Mouse (Mus musculus): ENCODE results near the gene Iqgap2. TPM values are rescaled to one million over a fixed set of nuclear protein-coding genes. Genes with fewer than 3 reads are reported as not detected.

Gene Iqgap2
- polyA plus RNA-seq, 1 experiment from 2014 or later = 25.3 TPM

DNA sequence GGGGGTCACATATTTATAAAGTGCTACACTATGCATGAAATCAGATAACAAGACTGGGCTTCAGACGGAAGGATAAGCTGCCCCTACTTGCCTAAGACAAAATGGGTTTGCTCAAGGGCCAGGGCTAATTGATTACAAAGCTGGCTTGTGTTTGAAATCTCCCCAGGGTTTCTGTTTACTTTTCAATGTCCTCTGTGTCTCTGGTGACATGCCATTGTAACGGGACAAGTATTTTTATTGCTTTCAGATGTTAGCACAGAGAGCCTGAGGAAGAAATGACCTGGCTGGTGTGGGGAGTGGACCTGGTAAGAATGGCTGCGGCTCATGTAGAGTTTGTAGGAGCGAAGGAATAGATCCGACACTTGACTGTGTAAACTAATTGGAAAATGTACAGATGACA is 41.3 kb downstream of the Iqgap2 start:
- no peak for ATAC-seq (ENCODE audit: insufficient number of reproducible peaks, insufficient read depth, low FRiP score, low read depth)
- Histone ChIP-seq H3K4me3 (ENCODE audit: low read depth, low read length) (no peak overlapping the region), H3K4me1 (ENCODE audit: control insufficient read depth, insufficient read depth, low read length) (peaks cover 5% of the 10 kb centered on the region; the same call in 1 of the 2 replicates), H3K36me3 (ENCODE audit: control insufficient read depth, insufficient read depth, low read length) (no peaks in the 10 kb centered on the region), H3K9me3 (ENCODE audit: control insufficient read depth, low read depth, low read length) (no peaks in the 10 kb centered on the region), H3K27ac (ENCODE audit: low read length) (no peak overlapping the region), H3K4me2 (replicated peaks; ENCODE audit: low read depth, low read length) (no peak overlapping the region), H3K9ac (replicated peaks; ENCODE audit: low read depth, low read length) (no peak overlapping the region), H3K27me3 (ENCODE audit: control insufficient read depth, insufficient read depth, low read length) (no peaks in the 10 kb centered on the region)
- 46% methylated on average over 5 of the region's 5 CpGs for WGBS

- WGBS = 54% methylated on average over 7 of the region's 7 CpGs
- ATAC-seq (ENCODE audit: insufficient number of reproducible peaks, insufficient read depth, low FRiP score, low read depth) = no peak
- Histone ChIP-seq H3K27me3 (ENCODE audit: control insufficient read depth, insufficient read depth, low read length) (no peaks in the 10 kb centered on the region), H3K4me1 (ENCODE audit: control insufficient read depth, insufficient read depth, low read length) (peaks cover 5% of the 10 kb centered on the region; the same call in 1 of the 2 replicates), H3K4me3 (ENCODE audit: low read depth, low read length) (no peak overlapping the region), H3K36me3 (ENCODE audit: control insufficient read depth, insufficient read depth, low read length) (no peaks in the 10 kb centered on the region), H3K9ac (replicated peaks; ENCODE audit: low read depth, low read length) (no peak overlapping the region), H3K27ac (ENCODE audit: low read length) (no peak overlapping the region), H3K4me2 (replicated peaks; ENCODE audit: low read depth, low read length) (no peak overlapping the region), H3K9me3 (ENCODE audit: control insufficient read depth, low read depth, low read length) (no peaks in the 10 kb centered on the region)
Observed at GRCm38 (mm10) chr13:95849501-95850007, 42.2 kb downstream of the Iqgap2 start.

DNA sequence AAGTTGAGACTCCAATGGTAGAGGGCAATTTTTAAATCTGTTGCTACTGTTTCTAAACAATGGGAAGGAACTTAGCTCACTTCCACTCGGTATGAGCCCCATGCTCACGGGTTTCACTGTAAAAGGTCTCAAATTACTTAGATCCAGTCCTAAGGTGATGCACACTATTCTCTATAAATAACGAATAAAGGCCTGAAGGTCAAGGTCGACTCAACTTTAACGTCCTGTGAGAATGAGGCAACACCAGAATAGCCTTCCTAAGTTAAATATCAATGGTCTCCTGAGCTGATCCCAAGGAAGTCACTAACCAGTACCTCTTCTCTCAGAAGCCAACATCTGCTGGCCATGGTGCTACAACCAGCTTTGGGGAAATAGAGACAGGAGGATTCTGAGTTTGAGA is 45.4 kb downstream of the Iqgap2 start:
- H3K4me1 ChIP-seq (ENCODE audit: control insufficient read depth, insufficient read depth, low read length) = peaks cover 3% of the 10 kb centered on the region; the same call in 1 of the 2 replicates
- H3K27me3 ChIP-seq (ENCODE audit: control insufficient read depth, insufficient read depth, low read length) = no peaks in the 10 kb centered on the region
- H3K9ac ChIP-seq (replicated peaks; ENCODE audit: low read depth, low read length) = no peak overlapping the region
- H3K36me3 ChIP-seq (ENCODE audit: control insufficient read depth, insufficient read depth, low read length) = no peaks in the 10 kb centered on the region
- no peaks in the 10 kb centered on the region for H3K9me3 ChIP-seq (ENCODE audit: control insufficient read depth, low read depth, low read length)
- H3K27ac ChIP-seq (ENCODE audit: low read length) = no peak overlapping the region
- no peak overlapping the region for H3K4me3 ChIP-seq (ENCODE audit: low read depth, low read length)
- WGBS = 54% methylated on average over 5 of the region's 5 CpGs
- no peak for ATAC-seq (ENCODE audit: insufficient number of reproducible peaks, insufficient read depth, low FRiP score, low read depth)
- no peak overlapping the region for H3K4me2 ChIP-seq (replicated peaks; ENCODE audit: low read depth, low read length)

- Histone ChIP-seq H3K4me3 (ENCODE audit: low read depth, low read length) (no peak overlapping the region), H3K9ac (replicated peaks; ENCODE audit: low read depth, low read length) (no peak overlapping the region), H3K9me3 (ENCODE audit: control insufficient read depth, low read depth, low read length) (no peaks in the 10 kb centered on the region), H3K4me2 (replicated peaks; ENCODE audit: low read depth, low read length) (no peak overlapping the region), H3K27ac (ENCODE audit: low read length) (no peak overlapping the region), H3K36me3 (ENCODE audit: control insufficient read depth, insufficient read depth, low read length) (no peaks in the 10 kb centered on the region), H3K4me1 (ENCODE audit: control insufficient read depth, insufficient read depth, low read length) (no peaks in the 10 kb centered on the region), H3K27me3 (ENCODE audit: control insufficient read depth, insufficient read depth, low read length) (no peaks in the 10 kb centered on the region)
- ATAC-seq (ENCODE audit: insufficient number of reproducible peaks, insufficient read depth, low FRiP score, low read depth) = no peak
- WGBS = 87% methylated on average over 3 of the region's 3 CpGs
Observed at GRCm38 (mm10) chr13:95844950-95845349, 46.8 kb downstream of the Iqgap2 start.

- no peaks in the 10 kb centered on the region for H3K4me1 ChIP-seq (ENCODE audit: control insufficient read depth, insufficient read depth, low read length)
- WGBS = 88% methylated on average over 10 of the region's 10 CpGs
Observed at GRCm38 (mm10) chr13:95843411-95844026, 48.2 kb downstream of the Iqgap2 start.

GRCm38 (mm10) chr13:95842803-95843202 is 48.9 kb downstream of the Iqgap2 start:
- H3K27ac ChIP-seq (ENCODE audit: low read length) = no peak overlapping the region
- ATAC-seq (ENCODE audit: insufficient number of reproducible peaks, insufficient read depth, low FRiP score, low read depth) = no peak
- 70% methylated on average over 7 of the region's 7 CpGs for WGBS

More at GRCm38 (mm10) chr13:95843411-95844026, 48.2 kb downstream of the Iqgap2 start:
- no peak overlapping the region for H3K4me3 ChIP-seq (ENCODE audit: low read depth, low read length)
- no peak overlapping the region for H3K4me2 ChIP-seq (replicated peaks; ENCODE audit: low read depth, low read length)
- H3K9ac ChIP-seq (replicated peaks; ENCODE audit: low read depth, low read length) = no peak overlapping the region
- H3K9me3 ChIP-seq (ENCODE audit: control insufficient read depth, low read depth, low read length) = no peaks in the 10 kb centered on the region
- H3K36me3 ChIP-seq (ENCODE audit: control insufficient read depth, insufficient read depth, low read length) = no peaks in the 10 kb centered on the region
- H3K27me3 ChIP-seq (ENCODE audit: control insufficient read depth, insufficient read depth, low read length) = no peaks in the 10 kb centered on the region
- ATAC-seq (ENCODE audit: insufficient number of reproducible peaks, insufficient read depth, low FRiP score, low read depth) = no peak
- no peak overlapping the region for H3K27ac ChIP-seq (ENCODE audit: low read length)

DNA sequence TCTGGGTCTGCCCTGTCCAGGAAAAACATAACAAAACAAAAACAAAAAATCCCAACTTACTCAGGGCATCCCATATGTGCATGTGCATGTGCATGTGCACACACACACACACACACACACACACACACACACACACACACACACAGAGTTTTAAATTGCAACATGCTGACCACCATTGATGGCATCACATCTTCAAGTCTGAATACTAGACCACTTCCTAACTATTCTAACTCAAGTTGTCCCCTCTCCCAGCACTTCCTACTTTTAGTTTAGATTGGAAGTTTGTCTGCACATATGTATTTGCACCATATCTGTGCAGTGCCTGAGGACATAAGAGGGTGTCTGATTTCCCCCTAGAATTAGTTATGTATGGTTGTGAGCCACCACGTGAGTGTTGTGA is 49.8 kb downstream of the Iqgap2 start:
- no peaks in the 10 kb centered on the region for H3K9me3 ChIP-seq (ENCODE audit: control insufficient read depth, low read depth, low read length)
- WGBS = 93% methylated on average over 1 of the region's 1 CpGs
- ATAC-seq (ENCODE audit: insufficient number of reproducible peaks, insufficient read depth, low FRiP score, low read depth) = no peak

More at GRCm38 (mm10) chr13:95842803-95843202, 48.9 kb downstream of the Iqgap2 start:
- Histone ChIP-seq H3K9ac (replicated peaks; ENCODE audit: low read depth, low read length) (no peak overlapping the region), H3K27me3 (ENCODE audit: control insufficient read depth, insufficient read depth, low read length) (no peaks in the 10 kb centered on the region), H3K36me3 (ENCODE audit: control insufficient read depth, insufficient read depth, low read length) (no peaks in the 10 kb centered on the region), H3K4me2 (replicated peaks; ENCODE audit: low read depth, low read length) (no peak overlapping the region), H3K9me3 (ENCODE audit: control insufficient read depth, low read depth, low read length) (no peaks in the 10 kb centered on the region), H3K4me3 (ENCODE audit: low read depth, low read length) (no peak overlapping the region), H3K4me1 (ENCODE audit: control insufficient read depth, insufficient read depth, low read length) (no peaks in the 10 kb centered on the region)

GRCm38 (mm10) chr13:95836944-95837343 is 54.8 kb downstream of the Iqgap2 start:
- H3K9me3 ChIP-seq (ENCODE audit: control insufficient read depth, low read depth, low read length) = no peaks in the 10 kb centered on the region
- no peak overlapping the region for H3K4me2 ChIP-seq (replicated peaks; ENCODE audit: low read depth, low read length)
- ATAC-seq (ENCODE audit: insufficient number of reproducible peaks, insufficient read depth, low FRiP score, low read depth) = no peak
- H3K36me3 ChIP-seq (ENCODE audit: control insufficient read depth, insufficient read depth, low read length) = no peaks in the 10 kb centered on the region
- no peaks in the 10 kb centered on the region for H3K27me3 ChIP-seq (ENCODE audit: control insufficient read depth, insufficient read depth, low read length)
- no peak overlapping the region for H3K9ac ChIP-seq (replicated peaks; ENCODE audit: low read depth, low read length)
- 84% methylated on average over 3 of the region's 3 CpGs for WGBS
- no peak overlapping the region for H3K4me3 ChIP-seq (ENCODE audit: low read depth, low read length)
- H3K27ac ChIP-seq (ENCODE audit: low read length) = no peak overlapping the region
- no peaks in the 10 kb centered on the region for H3K4me1 ChIP-seq (ENCODE audit: control insufficient read depth, insufficient read depth, low read length)

More for the DNA sequence above, 49.8 kb downstream of the Iqgap2 start:
- Histone ChIP-seq H3K27me3 (ENCODE audit: control insufficient read depth, insufficient read depth, low read length) (no peaks in the 10 kb centered on the region), H3K36me3 (ENCODE audit: control insufficient read depth, insufficient read depth, low read length) (no peaks in the 10 kb centered on the region), H3K9ac (replicated peaks; ENCODE audit: low read depth, low read length) (no peak overlapping the region), H3K4me1 (ENCODE audit: control insufficient read depth, insufficient read depth, low read length) (no peaks in the 10 kb centered on the region), H3K27ac (ENCODE audit: low read length) (no peak overlapping the region), H3K4me2 (replicated peaks; ENCODE audit: low read depth, low read length) (no peak overlapping the region), H3K4me3 (ENCODE audit: low read depth, low read length) (no peak overlapping the region)

- no peak for ATAC-seq (ENCODE audit: insufficient number of reproducible peaks, insufficient read depth, low FRiP score, low read depth)
Observed at GRCm38 (mm10) chr13:95833473-95833872, 58.2 kb downstream of the Iqgap2 start.

More at GRCm38 (mm10) chr13:95833473-95833872, 58.2 kb downstream of the Iqgap2 start:
- H3K4me2 ChIP-seq (replicated peaks; ENCODE audit: low read depth, low read length) = no peak overlapping the region
- no peaks in the 10 kb centered on the region for H3K4me1 ChIP-seq (ENCODE audit: control insufficient read depth, insufficient read depth, low read length)
- no peak overlapping the region for H3K27ac ChIP-seq (ENCODE audit: low read length)
- no peaks in the 10 kb centered on the region for H3K27me3 ChIP-seq (ENCODE audit: control insufficient read depth, insufficient read depth, low read length)
- H3K36me3 ChIP-seq (ENCODE audit: control insufficient read depth, insufficient read depth, low read length) = no peaks in the 10 kb centered on the region
- H3K4me3 ChIP-seq (ENCODE audit: low read depth, low read length) = no peak overlapping the region
- H3K9me3 ChIP-seq (ENCODE audit: control insufficient read depth, low read depth, low read length) = no peaks in the 10 kb centered on the region
- H3K9ac ChIP-seq (replicated peaks; ENCODE audit: low read depth, low read length) = no peak overlapping the region
- 87% methylated on average over 6 of the region's 6 CpGs for WGBS

Measured in stomach, embryonic 14.5 days (tissue).